ENCODE assay signal across 30 mouse cellular contexts in genomic region chr11:120844329-120844728, GRCm38 (mm10).
"Had no signal": no experiment of that assay in that cellular context is flagged by ENCODE, and none has a peak within 500 bp of the region (broad histone marks: within the 10 kb centered on the region; RNA-seq: fewer than 3 reads in every experiment).

No protein-coding gene starts in this region.

- H3K4me2 ChIP-seq: limb, embryonic 12.5 days; limb, embryonic 13.5 days; limb, embryonic 15.5 days; liver, embryonic 11.5 days; liver, embryonic 12.5 days; liver, embryonic 13.5 days; liver, embryonic 15.5 days; lung, embryonic 14.5 days; lung, embryonic 15.5 days; midbrain, embryonic 11.5 days; midbrain, embryonic 12.5 days; midbrain, embryonic 13.5 days; midbrain, embryonic 15.5 days had no signal

- H3K36me3 ChIP-seq: limb, embryonic 10.5 days; limb, embryonic 12.5 days; limb, embryonic 13.5 days; limb, embryonic 15.5 days; liver, embryonic 12.5 days; liver, embryonic 13.5 days; liver, embryonic 15.5 days; lung, embryonic 15.5 days; midbrain, embryonic 13.5 days had no signal

- H3K27me3 ChIP-seq: limb, embryonic 12.5 days; limb, embryonic 13.5 days; limb, embryonic 15.5 days; liver, embryonic 12.5 days; liver, embryonic 13.5 days; liver, embryonic 15.5 days; lung, embryonic 15.5 days; midbrain, embryonic 12.5 days; midbrain, embryonic 13.5 days; midbrain, embryonic 15.5 days had no signal

- H3K4me3 ChIP-seq: left cerebral cortex, adult 2 months; limb, embryonic 10.5 days; limb, embryonic 12.5 days; limb, embryonic 13.5 days; limb, embryonic 15.5 days; liver, embryonic 12.5 days; liver, embryonic 13.5 days; liver, embryonic 15.5 days; lung, embryonic 15.5 days; megakaryocyte, embryonic 14.5 days; midbrain, embryonic 10.5 days; midbrain, embryonic 12.5 days; midbrain, embryonic 13.5 days; midbrain, embryonic 15.5 days; myocyte had no signal

- H3K27ac ChIP-seq: left cerebral cortex, adult 2 months; limb, embryonic 10.5 days; limb, embryonic 12.5 days; limb, embryonic 13.5 days; limb, embryonic 15.5 days; liver, embryonic 12.5 days; liver, embryonic 13.5 days; liver, embryonic 14.5 days; liver, embryonic 15.5 days; lung, embryonic 15.5 days; macrophage; midbrain, embryonic 10.5 days; midbrain, embryonic 12.5 days; midbrain, embryonic 13.5 days; midbrain, embryonic 15.5 days had no signal

- H3K9ac ChIP-seq: limb, embryonic 12.5 days; limb, embryonic 13.5 days; limb, embryonic 15.5 days; liver, embryonic 12.5 days; liver, embryonic 13.5 days; liver, embryonic 14.5 days; liver, embryonic 15.5 days; liver, postnatal 0 days; lung, embryonic 14.5 days; lung, embryonic 15.5 days; midbrain, embryonic 12.5 days; midbrain, embryonic 13.5 days; midbrain, embryonic 15.5 days had no signal

- DNase-seq: left cerebral cortex, postnatal 4 days; liver; liver, embryonic 13.5 days; liver, postnatal 0 days; lung, adult 18-20 months; lung, adult 2 months; lung, embryonic 14.5 days; lung, postnatal 10 days; lung, postnatal 14 days; lung, postnatal 36 days; lung, postnatal 4 days; midbrain, embryonic 14.5 days had no signal

- H3K9me3 ChIP-seq: limb, embryonic 10.5 days; limb, embryonic 12.5 days; limb, embryonic 13.5 days; limb, embryonic 15.5 days; liver, embryonic 12.5 days; liver, embryonic 13.5 days; liver, embryonic 15.5 days; lung, embryonic 15.5 days; megakaryocyte, embryonic 14.5 days; midbrain, embryonic 10.5 days; midbrain, embryonic 12.5 days; midbrain, embryonic 13.5 days; midbrain, embryonic 15.5 days had no signal

- H3K4me1 ChIP-seq: limb, embryonic 12.5 days; limb, embryonic 13.5 days; limb, embryonic 15.5 days; lung, embryonic 15.5 days; megakaryocyte, embryonic 14.5 days; midbrain, embryonic 10.5 days; midbrain, embryonic 12.5 days; midbrain, embryonic 13.5 days; midbrain, embryonic 15.5 days had no signal
